Mouse (Mus musculus): ENCODE measurements around the gene Tmem107. TPM values are rescaled to one million over a fixed set of nuclear protein-coding genes. Genes with fewer than 3 reads are reported as not detected.
"Not testable (repeated sequence)": the region's sequence is repeated elsewhere in the genome, so short reads cannot be mapped to it uniquely, and the experiment has no call there.

The Tmem107 gene
- polyA plus RNA-seq, 2 experiments from 2014 or later, result 2.4 to 4.2 TPM

DNA sequence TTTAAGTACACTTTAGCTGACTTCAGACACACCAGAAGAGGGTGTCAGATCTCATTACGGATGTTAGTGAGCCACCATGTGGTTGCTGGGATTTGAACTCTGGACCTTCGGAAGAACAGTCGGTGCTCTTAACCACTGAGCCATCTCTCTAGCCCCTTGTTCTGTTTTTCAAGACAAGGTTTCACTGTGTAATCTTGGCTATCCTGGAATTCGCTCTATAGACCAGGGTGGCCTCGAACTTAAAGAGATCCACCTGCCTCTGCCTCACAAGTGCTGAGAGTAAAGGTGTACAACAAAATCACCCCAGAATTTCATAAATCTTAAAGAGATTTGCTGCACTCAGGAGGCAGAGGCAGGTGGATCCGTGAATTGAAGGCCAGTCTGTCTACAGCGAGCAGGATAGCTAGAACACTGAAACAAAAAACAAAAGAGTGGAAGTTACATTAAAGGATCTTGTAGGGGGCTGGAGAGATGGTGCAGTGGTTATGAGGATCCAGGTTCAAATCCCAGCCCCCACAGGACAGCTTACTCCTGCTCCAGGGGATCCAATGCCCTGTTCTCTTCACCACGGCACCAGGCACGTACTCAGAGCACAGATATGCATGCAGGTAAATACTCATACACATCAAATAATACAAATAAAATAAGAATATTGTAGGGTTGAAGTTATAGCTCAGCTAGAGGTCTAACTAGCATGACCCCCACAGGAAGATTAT lies 5.3 kb downstream of the Tmem107 start:
- ATAC-seq, result no peak

DNA sequence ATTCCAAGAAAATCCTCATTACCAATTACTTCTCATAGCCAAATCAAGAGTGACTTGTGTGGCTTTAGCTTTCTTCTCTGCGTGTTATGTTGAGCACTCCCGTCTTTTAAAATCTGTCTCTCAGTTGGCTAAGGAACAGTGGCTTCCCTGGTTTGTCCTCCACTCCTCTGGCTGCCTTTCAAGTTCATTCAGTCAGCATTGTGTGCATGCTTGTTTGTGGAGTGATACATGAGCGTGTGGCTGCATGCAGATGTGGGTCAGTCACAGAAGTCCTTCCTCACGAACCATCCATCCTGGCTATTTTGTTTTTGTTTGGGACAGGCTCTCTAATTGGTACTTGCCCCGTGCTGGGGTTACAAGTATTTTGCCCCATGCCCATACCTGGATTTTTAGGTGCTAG lies 6.0 kb downstream of the Tmem107 start:
- ATAC-seq, result no peak

DNA sequence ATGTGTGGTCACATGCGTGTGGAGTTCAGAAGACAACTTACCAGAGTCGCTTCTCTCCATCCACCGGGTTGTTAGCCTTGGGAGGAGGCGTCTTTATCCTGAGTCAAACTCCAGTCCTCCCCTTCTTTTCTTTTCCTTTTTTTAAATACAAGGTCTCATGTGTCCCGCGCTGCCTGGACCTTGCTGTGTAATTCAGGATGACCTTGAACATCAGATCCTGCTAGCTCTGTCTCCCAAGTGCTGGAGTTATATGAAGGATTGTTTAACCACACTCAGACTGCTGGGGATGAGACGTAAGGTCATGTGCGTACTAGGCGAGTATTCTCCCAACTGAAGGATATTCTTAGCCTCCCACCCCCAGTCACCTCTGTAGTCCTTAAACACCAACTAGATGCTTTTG lies 6.7 kb downstream of the Tmem107 start:
- ATAC-seq, result no peak

DNA sequence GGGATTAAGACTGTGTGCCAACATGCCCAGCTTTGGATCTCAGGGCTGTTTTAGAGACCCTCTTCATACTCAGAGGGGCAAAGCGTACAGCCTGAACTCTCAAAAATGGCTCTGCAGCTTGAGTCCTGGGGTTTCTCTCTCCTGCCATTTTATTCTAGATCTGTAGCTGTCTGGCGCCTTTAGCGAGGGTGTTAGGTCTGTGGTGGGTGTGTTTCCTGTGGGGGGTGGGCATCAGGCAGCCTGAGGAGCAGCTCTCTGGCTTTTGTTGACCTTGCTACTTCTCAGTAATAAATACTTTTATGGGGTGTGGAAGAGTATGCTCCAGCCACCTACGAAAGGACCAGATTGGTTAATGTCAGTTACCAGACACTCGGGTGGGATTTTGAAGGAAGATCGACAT lies 7.4 kb downstream of the Tmem107 start:
- ATAC-seq, result no peak

DNA sequence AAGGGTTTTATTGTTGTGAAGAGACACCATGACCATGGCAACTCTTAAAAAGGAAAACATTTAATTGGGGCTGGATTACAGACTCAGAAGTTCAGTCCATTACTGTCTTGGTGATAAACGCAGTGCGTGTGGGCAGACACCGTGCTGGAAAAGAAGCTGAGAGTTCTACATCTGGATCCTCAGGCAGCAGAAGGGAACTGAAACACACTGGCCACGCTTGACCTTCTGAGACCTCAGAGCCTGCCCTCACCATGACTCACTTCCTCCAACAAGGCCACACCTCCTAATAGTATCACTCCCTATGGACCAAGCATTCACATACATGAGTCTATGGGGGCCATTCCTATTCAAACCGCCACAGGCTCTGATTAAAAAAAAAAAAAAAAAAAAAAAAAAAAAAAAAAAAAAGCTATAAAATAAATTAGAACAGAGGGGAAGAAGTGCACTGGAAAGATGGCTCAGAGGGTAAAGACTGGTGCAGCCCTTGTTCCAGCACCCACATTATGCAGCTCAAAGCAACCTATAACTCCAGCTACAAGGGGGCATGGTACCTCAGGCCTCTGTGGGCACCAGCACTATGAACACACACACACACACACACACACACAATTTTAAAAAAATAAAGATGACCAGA lies 8.3 kb downstream of the Tmem107 start:
- ATAC-seq, result no peak

DNA sequence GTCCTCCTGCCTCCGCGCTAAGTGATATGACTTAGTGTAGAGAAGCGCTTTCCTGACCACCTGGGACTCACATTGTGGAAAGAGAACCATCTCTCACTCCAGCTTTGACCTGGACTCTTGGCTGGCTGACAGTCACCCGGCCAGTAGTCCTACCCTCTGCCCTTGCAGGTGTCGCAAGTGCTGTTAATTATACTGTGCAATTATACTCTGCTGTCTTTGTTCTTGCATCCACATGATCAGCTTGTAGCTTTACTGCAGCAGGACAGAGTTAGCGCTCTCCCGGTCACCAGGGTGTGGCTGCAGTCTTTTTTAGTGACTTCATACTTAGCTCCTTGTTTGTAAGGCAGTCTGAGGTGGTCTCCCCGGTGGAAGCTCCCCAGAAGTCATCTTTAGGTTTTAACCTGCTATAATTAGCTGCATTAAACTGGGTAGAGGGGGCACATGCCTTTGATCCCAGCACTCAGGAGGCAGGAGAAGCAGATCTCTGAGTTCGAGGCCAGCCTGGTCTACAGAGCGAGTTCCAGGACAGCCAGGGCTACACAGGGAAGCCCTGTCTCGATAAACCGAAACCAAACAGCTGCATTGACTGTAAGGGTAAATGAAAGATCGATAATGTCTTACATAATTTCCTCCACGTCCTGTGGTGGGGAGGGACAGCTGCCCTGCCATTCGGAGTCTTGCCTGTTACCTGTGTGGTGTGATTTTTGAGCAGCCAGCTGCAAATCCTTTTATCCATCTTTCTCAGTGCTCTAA lies 9.7 kb downstream of the Tmem107 start:
- ATAC-seq, result no peak

DNA sequence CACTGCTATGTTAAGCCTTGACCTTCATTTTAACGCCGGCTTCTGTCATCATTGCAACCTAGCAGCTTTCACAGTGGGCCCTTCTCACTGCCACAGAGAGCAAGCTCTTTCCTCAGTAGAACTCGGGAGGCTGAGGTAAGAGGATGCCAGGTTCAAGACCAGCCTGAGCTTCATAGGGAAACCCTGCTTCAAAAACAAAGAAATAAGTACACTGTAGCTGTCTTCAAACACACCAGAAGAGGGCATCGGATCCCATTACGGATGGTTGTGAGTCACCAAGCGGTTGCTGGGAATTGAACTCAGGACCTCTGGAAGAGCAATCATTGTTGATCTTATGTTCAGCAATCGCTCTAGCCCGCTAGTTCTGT lies 10.2 kb downstream of the Tmem107 start:
- no peak for ATAC-seq

DNA sequence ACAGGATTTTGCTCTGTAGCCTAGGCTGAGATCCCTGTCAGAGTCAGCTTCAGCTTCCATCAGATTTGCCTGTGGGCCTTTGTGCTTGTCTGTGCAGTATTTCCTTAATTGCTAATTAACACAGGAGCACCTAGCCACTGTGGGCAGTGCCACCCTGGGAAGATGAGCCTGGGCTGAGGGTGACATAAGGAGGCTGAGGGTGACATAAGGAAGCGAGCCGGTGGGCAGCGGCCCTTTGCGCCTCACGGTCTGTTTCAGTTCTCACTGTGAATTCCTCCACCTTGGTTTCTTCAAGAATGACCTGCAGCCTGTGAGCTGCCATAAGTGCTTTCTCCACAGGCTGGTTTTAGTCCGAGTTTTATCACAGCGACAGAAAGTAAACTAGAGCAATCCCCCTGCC lies 11.0 kb downstream of the Tmem107 start:
- ATAC-seq, result no peak

DNA sequence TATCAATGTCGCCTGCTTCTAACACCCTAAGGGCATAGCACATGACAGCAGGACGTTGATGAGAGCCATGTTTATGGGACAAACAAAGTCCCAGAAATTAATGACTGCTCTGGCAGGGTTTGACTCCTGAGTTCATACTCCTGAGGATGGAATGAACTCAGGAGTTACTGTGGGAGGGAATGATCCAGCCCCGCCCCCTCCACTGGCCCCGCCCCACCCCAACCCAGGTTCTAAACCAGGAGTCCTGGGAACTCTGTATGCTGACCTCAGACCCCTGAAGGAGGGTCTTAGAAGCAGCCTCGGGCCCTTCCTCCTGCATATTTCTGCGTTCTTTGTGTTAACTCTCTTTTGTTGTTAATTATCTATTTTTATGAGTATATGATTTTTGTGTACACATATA lies 15.0 kb downstream of the Tmem107 start:
- no peak for ATAC-seq

DNA sequence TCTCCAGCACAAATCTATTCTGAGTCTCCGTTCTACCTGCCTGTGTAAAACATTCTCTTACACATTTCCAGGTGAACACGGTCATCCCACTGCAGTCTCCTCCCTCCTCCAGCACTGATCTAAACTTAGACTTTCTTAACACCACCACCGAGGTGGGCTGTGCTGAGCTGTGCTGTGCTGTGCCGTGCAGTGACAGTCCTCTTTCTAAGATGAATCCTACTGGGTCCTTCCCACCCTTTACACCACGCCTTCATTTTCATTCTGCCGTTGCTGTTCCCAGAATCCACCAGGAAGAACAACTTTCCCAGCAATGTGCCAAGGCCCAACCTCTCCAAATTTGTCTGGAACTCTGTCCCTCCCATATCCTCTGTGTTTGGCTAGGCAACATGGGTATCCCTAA lies 15.8 kb downstream of the Tmem107 start:
- ATAC-seq, result no peak

DNA sequence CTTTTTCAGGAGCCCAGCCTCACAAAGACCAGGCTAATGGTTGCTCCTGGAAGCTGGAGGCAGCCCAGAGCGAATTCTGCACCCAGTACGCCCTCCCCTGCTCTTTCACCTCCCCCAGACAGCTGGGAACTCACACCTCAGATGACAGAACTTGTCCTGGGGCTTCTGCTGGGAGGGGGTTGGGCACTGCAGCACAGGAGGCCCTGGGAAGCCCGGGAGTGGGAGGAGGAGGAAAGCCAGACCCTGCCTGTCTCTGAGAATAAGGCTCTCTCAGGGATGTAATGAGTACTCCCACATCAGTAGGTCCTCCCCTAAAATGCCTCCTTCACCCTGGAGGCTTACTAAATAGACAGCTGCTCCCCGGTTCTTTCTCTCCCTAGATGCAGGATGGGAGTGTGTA lies 16.5 kb downstream of the Tmem107 start:
- ATAC-seq, result no peak

DNA sequence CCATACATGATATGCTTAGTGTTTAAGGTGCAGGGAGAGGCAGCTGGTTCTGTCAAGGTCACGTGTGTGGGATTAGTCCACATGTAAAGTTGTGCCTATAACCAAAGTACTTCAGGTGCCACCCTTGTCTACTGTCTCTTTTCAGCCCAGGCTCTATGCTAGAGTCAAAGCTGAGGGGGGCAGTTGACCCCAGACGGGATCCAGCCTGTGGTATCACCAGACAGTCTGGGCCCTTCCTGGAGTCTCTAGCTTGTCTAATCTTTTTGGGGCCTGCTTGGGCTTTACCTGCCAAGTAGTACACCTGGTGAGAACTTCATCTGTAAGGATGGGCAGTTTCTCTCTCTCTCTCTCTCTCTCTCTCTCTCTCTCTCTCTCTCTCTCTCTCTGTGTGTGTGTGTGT lies 17.0 kb downstream of the Tmem107 start:
- ATAC-seq, result no peak

DNA sequence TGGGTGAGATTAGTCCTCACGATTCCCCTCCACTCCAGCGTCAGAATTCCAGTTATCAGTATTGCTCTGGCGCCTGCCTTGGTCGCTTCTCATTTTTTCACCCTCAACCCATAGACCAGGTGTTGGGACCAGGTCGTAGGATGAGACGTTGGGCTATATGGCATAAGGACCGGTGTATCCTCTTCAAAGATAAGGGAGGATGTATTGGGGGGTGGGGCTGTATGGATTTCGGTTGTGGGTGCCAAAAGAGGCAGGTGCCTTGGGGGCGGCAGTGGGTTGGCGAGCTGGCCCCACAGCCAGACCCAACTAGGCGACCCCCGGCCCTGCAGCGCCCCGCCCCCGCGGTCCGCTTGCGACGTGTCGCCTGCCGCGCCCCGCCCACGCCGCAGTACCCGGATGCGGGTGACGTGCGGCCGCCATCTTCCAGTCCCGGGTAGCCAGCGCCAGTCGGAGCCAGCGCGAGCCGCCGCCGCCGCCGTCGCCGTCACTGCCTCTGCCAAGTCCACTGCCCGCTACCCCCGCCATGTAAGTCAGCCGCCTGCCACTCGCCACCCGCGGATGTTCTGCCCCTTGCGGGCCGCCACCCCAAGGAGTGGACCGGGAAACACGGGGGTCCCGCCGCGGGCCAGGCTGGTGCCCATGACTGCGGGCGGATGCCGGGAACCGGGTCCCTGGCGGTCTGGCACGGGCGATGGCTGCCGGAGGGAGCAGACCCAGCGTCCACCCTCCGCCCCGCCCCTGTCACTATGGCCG lies 17.7 kb downstream of the Tmem107 start, which contains the start of gene Vamp2:
Vamp2 (plus strand) TSS at position 388 of the 753 bp plus-strand sequence.
- ATAC-seq, result peak; percentile 62

DNA sequence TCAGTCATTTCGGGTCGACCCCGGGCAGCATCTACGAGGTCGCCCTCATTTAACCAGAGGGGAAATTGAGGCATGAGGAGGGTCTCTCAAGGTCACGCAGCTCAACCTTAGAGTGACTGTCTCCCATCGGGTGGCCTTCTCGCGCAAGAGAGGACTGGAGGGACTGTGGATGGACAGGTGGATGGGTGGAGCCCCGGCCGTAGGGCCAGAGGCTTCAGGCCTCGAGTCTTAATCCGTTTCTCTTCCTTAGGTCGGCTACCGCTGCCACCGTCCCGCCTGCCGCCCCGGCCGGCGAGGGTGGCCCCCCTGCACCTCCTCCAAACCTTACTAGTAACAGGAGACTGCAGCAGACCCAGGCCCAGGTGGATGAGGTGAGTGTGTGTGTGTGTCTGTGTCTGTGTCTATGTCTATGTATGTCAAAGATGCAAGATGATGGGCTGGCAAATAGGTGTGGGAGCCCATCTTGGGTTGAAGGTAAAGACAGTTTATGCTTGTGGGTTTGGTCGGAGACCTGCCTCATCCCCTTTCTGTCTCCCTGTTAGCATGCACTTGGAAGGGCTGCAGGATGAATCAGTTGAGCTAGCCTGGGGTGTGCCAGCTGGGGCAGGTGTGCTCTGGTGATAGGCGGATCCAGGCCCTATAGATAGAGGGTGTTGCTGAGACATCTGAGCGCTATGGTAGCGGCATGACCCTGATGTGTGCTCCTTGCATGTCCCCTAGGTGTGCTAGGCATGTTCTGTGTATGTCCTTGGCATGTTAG lies 18.4 kb downstream of the Tmem107 start:
- peak; percentile 9 for ATAC-seq

DNA sequence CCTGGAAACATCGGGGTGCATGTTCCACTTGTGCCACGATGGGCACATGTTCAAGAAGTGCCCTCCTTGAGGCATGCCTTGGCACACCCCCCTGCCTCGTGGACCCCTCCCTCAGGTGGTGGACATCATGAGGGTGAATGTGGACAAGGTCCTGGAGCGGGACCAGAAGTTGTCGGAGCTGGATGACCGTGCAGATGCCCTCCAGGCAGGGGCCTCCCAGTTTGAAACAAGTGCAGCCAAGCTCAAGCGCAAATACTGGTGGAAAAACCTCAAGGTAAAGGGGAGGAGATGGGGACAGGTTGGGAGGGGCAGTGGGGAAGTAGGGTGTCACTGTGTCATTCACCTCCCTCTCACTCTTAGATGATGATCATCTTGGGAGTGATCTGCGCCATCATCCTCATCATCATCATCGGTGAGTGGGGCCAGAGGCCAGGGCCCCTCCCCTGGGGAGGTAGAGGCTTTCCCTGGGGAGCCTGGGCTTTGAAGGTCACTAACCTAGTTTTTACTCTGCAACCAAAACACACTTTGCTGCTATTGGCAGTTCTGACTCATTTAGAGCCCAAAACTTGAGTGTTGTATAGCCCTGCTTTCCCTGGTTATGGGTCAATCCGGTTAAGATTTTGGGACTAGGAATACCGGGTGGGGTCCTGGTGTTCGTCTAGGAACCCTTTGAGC lies 19.1 kb downstream of the Tmem107 start:
- ATAC-seq, result no peak

DNA sequence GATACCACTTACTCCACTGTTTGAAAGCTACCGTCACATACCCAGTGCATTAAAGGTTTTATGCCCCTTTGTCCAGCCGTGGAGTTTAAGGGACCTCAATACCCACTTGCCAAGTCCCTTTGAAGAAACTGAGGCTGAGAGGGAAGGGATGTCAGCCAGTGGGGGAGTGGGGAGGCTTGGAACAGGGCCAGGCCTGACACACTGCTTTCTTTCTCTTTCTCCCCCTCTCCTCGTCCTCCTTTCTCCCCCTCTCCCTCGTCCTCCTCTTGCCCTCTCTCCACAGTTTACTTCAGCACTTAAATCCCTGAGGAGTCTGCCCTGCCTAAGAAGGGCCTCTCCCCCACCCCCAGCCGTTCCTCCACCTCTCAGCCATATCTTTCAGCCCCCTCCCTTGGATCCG lies 19.8 kb downstream of the Tmem107 start:
- no peak for ATAC-seq

DNA sequence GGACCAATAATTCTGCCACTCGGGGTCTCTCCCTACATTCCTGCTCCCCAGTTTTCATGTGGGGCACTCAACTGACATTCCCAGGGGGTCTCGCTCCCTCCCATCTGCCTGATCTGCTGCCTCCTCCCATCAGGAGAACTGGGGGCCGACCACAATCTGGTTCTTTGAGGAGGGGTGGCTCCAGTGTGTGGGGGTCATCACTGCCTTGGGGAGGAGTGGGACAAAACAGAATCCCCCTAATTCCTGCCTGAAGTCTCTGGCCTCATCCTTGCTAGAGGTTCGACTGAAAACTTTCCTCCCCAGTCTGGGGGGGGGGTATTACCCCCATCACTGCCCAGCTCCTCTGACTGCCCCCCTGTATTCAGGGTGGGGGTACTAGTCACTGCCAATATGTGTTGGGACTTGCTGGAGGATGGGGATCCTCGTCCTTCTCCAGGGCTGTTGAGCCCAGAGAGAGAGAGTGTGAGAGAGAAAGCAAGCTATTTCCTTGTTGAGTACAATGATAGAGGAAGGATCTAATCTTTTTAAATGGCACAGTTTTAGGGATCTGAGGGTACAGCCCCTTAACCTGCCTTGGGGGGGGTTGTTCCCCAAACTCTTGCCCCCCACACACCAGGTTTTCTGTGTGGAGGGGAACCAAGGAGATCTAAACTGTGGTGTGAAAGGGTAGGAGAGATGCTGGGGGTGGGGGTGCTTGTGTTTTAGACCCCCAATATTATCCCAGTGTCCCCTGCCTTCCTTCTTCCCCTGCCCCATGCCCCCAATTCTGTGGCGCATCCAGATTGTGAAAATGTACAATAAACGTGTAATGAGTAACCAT lies 21.2 kb downstream of the Tmem107 start:
- ATAC-seq, result no peak

DNA sequence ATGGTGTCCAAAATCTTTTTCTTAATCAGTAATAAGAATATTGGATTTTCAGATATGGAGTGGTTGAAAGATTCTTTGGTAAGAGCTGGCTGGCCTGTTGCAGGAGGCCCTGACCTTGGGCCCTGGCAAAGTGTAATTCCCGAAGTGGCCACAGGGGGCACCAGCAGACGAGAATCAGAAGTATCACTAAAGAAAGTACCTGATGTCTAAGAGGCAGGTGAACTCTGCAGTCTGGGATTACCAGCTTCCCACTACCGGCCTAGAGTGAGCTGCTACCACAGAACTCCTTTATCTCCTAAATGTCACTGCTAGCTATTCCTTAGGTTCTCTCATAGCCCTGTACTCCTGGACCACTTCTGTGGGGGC lies 21.8 kb downstream of the Tmem107 start:
- ATAC-seq, result no peak

DNA sequence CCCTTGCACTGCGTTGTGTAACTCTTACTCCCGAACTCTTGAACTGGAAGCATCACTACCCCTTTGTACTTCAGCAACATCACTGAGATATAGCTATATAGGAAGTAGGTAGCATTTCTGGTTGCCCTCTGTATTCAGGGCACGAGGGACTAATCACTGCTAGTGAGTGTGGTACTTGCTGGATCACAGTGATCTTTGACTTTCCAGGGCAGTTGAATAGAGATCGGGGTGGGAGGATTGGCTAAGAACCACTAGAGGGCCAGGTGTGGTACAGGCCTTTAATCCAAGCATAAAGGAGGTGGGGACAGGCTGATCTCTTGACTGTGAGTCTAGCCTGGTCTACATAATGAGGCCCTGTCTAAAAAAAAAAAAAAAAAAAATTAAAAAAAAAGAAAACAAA lies 22.3 kb downstream of the Tmem107 start:
- ATAC-seq, result no peak

DNA sequence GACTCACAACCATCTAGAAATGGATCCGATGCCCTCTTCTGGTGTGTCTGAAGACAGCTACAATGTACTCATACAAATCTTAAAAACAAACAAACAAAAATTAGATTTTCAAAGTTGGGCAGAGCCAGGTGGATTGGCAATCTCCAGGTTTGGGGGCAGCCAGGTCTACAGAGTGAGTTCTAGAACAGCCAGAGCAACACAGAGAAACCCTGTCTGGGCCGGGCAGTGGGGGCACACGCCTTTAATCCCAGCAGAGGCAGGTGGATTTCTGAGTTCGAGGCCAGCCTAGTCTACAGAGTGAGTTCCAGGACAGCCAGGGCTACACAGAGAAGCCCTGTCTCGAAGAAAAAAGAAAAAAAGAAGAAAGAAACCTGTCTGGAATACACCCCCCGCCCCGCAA lies 23.2 kb downstream of the Tmem107 start:
- ATAC-seq, result not testable (repeated sequence)
